Comparison of ENCODE assay signal across 8 mouse cellular contexts in genomic region chr3:152151725-152152482, GRCm38 (mm10). TPM values are rescaled to one million over a fixed set of nuclear protein-coding genes. Genes with fewer than 3 reads are reported as not detected.
DNase-seq lines count a peak whose midpoint lies in the region; ATAC-seq lines count a peak whose summit lies in the region.

No protein-coding gene starts in this region.

- WGBS in lung, embryonic 15.5 days, result 69% methylated on average over 25 of the region's 29 CpGs
- WGBS in forebrain, embryonic 11.5 days, result 67% methylated on average over 26 of the region's 29 CpGs
- 62% methylated on average over 23 of the region's 29 CpGs for WGBS in kidney, embryonic 16.5 days
- 67% methylated on average over 24 of the region's 29 CpGs for WGBS in midbrain, embryonic 13.5 days

- DNase-seq in lung, postnatal 10 days, result no peak
- no peak for DNase-seq in forebrain, embryonic 11.5 days (ENCODE audit: low spot score)
- no peak for DNase-seq in gastrocnemius, postnatal 36 days
- no peak for DNase-seq in ovary, postnatal 36 days (ENCODE audit: low spot score)

- no peak overlapping the region for H3K9ac ChIP-seq in lung, embryonic 15.5 days
- H3K9ac ChIP-seq in forebrain, embryonic 11.5 days (ENCODE audit: low read length), result no peak overlapping the region
- no peak overlapping the region for H3K9ac ChIP-seq in kidney, embryonic 16.5 days (replicated peaks; ENCODE audit: low read length)
- no peak overlapping the region for H3K9ac ChIP-seq in midbrain, embryonic 13.5 days (replicated peaks)

- no peak overlapping the region for H3K4me3 ChIP-seq in lung, embryonic 15.5 days
- H3K4me3 ChIP-seq in forebrain, embryonic 11.5 days (ENCODE audit: low read depth, low read length), result no peak overlapping the region
- H3K4me3 ChIP-seq in kidney, embryonic 16.5 days (ENCODE audit: low read length), result peak overlapping the region; percentile 3; the same call in 1 of the 2 replicates
- H3K4me3 ChIP-seq in midbrain, embryonic 13.5 days (replicated peaks), result peak overlapping the region; percentile 22

- H3K27me3 ChIP-seq in lung, embryonic 15.5 days, result no peaks in the 10 kb centered on the region
- no peaks in the 10 kb centered on the region for H3K27me3 ChIP-seq in forebrain, embryonic 11.5 days (ENCODE audit: control insufficient read depth, insufficient read depth, low read length)
- H3K27me3 ChIP-seq in kidney, embryonic 16.5 days (ENCODE audit: insufficient read depth, low read length), result no peaks in the 10 kb centered on the region
- peaks cover 2% of the 10 kb centered on the region; the same call in 1 of the 2 replicates for H3K27me3 ChIP-seq in midbrain, embryonic 13.5 days

- H3K9me3 ChIP-seq in lung, embryonic 15.5 days, result no peaks in the 10 kb centered on the region
- no peaks in the 10 kb centered on the region for H3K9me3 ChIP-seq in forebrain, embryonic 11.5 days (ENCODE audit: control insufficient read depth, low read length)
- no peaks in the 10 kb centered on the region for H3K9me3 ChIP-seq in kidney, embryonic 16.5 days (ENCODE audit: low read length)
- no peaks in the 10 kb centered on the region for H3K9me3 ChIP-seq in midbrain, embryonic 13.5 days

- no peaks in the 10 kb centered on the region for H3K36me3 ChIP-seq in lung, embryonic 15.5 days
- no peaks in the 10 kb centered on the region for H3K36me3 ChIP-seq in forebrain, embryonic 11.5 days (ENCODE audit: control insufficient read depth, insufficient read depth, low read length)
- no peaks in the 10 kb centered on the region for H3K36me3 ChIP-seq in kidney, embryonic 16.5 days (ENCODE audit: insufficient read depth, low read length)
- H3K36me3 ChIP-seq in midbrain, embryonic 13.5 days, result no peaks in the 10 kb centered on the region

- no peak overlapping the region for H3K27ac ChIP-seq in lung, embryonic 15.5 days
- no peak overlapping the region for H3K27ac ChIP-seq in forebrain, embryonic 11.5 days (ENCODE audit: low read depth, low read length)
- 0 out of 2 replicates have a peak overlapping the region, but pooled peaks have one; percentile 13 for H3K27ac ChIP-seq in kidney, embryonic 16.5 days (ENCODE audit: low read length)
- no peak overlapping the region for H3K27ac ChIP-seq in midbrain, embryonic 13.5 days

- peak overlapping the region; percentile 37 for H3K4me2 ChIP-seq in lung, embryonic 15.5 days
- peak overlapping the region; percentile 27; the same call in 1 of the 2 replicates for H3K4me2 ChIP-seq in forebrain, embryonic 11.5 days (ENCODE audit: low read depth, low read length, severe bottlenecking)
- H3K4me2 ChIP-seq in kidney, embryonic 16.5 days (replicated peaks; ENCODE audit: low read depth, low read length), result peak overlapping the region; percentile 20; the same call in 1 of the 2 replicates
- H3K4me2 ChIP-seq in midbrain, embryonic 13.5 days (replicated peaks), result peak overlapping the region; percentile 41

- intact Hi-C loops in gastrocnemius, postnatal 36 days (cut with DNase I), result loop anchor here (5.0 kb wide), 1 partner anchor 35 kb away; no protein-coding TSS in a partner anchor

- peaks cover 8% of the 10 kb centered on the region; the same call in 1 of the 2 replicates for H3K4me1 ChIP-seq in lung, embryonic 15.5 days
- H3K4me1 ChIP-seq in forebrain, embryonic 11.5 days (replicated peaks; ENCODE audit: control insufficient read depth, insufficient read depth, low read length), result no peaks in the 10 kb centered on the region
- H3K4me1 ChIP-seq in kidney, embryonic 16.5 days (ENCODE audit: insufficient read depth, low read length), result peaks cover 14% of the 10 kb centered on the region; the same call in 1 of the 2 replicates
- H3K4me1 ChIP-seq in midbrain, embryonic 13.5 days (replicated peaks), result no peaks in the 10 kb centered on the region; the same call in 1 of the 2 replicates

- ATAC-seq in lung, embryonic 15.5 days (ENCODE audit: borderline replicate concordance, extremely low read depth, low FRiP score, low TSS enrichment), result peak; percentile 24; the same call in 1 of the 2 replicates
- ATAC-seq in forebrain, embryonic 11.5 days (replicated peaks; ENCODE audit: low FRiP score), result peak; percentile 50
- ATAC-seq in kidney, embryonic 16.5 days (ENCODE audit: low FRiP score, low TSS enrichment), result no peak
- ATAC-seq in midbrain, embryonic 13.5 days, result 0 out of 2 replicates have a peak, but pooled peaks have one; percentile 35
- no peak for ATAC-seq in cerebellum, adult (ENCODE audit: insufficient number of reproducible peaks, low FRiP score, low TSS enrichment)

RNA-seq across cellular contexts. Expression of gene Gipc2, which starts 14.1 kb away (rescaled TPM):
- 10.0 and 11.2 TPM in 2 replicates for polyA plus RNA-seq in lung, embryonic 15.5 days (2015; fragmentation: Nextera tagmentation; extraction: Ambion mirVana)
- polyA plus RNA-seq in forebrain, embryonic 11.5 days (2014; fragmentation: Nextera tagmentation; extraction: Ambion mirVana), result 1.8 and 1.9 TPM in 2 replicates
- 43.7 and 45.7 TPM in 2 replicates for polyA plus RNA-seq in kidney, embryonic 16.5 days (2015; fragmentation: Nextera tagmentation; extraction: Ambion mirVana)
- 3.4 and 5.3 TPM in 2 replicates for polyA plus RNA-seq in midbrain, embryonic 13.5 days (2015; fragmentation: Nextera tagmentation; extraction: Ambion mirVana)
- under 1 TPM; 0.20 to 0.69 TPM for total RNA-seq in gastrocnemius, postnatal 36 days (2021)

RNA-seq across cellular contexts. Expression of gene Dnajb4, which starts 58.2 kb away (rescaled TPM):
- polyA plus RNA-seq in lung, embryonic 15.5 days (2015; fragmentation: Nextera tagmentation; extraction: Ambion mirVana), result 38.2 and 41.4 TPM in 2 replicates
- 25.2 and 28.2 TPM in 2 replicates for polyA plus RNA-seq in forebrain, embryonic 11.5 days (2014; fragmentation: Nextera tagmentation; extraction: Ambion mirVana)
- 34.1 and 34.2 TPM in 2 replicates for polyA plus RNA-seq in kidney, embryonic 16.5 days (2015; fragmentation: Nextera tagmentation; extraction: Ambion mirVana)
- polyA plus RNA-seq in midbrain, embryonic 13.5 days (2015; fragmentation: Nextera tagmentation; extraction: Ambion mirVana), result 33.9 and 37.8 TPM in 2 replicates
- 10 to 100 TPM; 46.6 to 52.2 TPM for total RNA-seq in gastrocnemius, postnatal 36 days (2021)

RNA-seq across cellular contexts. Expression of gene Fubp1, which starts 58.3 kb away (rescaled TPM):
- polyA plus RNA-seq in lung, embryonic 15.5 days (2015; fragmentation: Nextera tagmentation; extraction: Ambion mirVana), result 261 and 272 TPM in 2 replicates
- polyA plus RNA-seq in forebrain, embryonic 11.5 days (2014; fragmentation: Nextera tagmentation; extraction: Ambion mirVana), result 436 and 475 TPM in 2 replicates
- polyA plus RNA-seq in kidney, embryonic 16.5 days (2015; fragmentation: Nextera tagmentation; extraction: Ambion mirVana), result 258 and 286 TPM in 2 replicates
- polyA plus RNA-seq in midbrain, embryonic 13.5 days (2015; fragmentation: Nextera tagmentation; extraction: Ambion mirVana), result 353 and 372 TPM in 2 replicates
- total RNA-seq in gastrocnemius, postnatal 36 days (2021), result 10 to 100 TPM; 21.5 to 30.1 TPM

Comparison
In these comparisons a context has a peak if more than half of its experiments do, and no peak if none do; other contexts are left out.
1. ATAC-seq: peak in lung, embryonic 15.5 days (single experiment), forebrain, embryonic 11.5 days (single experiment) and midbrain, embryonic 13.5 days (single experiment); none in kidney, embryonic 16.5 days (single experiment) and cerebellum, adult (single experiment).
2. H3K4me3 ChIP-seq: peak in kidney, embryonic 16.5 days (single experiment) and midbrain, embryonic 13.5 days (single experiment); none in lung, embryonic 15.5 days (single experiment) and forebrain, embryonic 11.5 days (single experiment).
3. Peak in every context shown above with its lines, with median percentiles within 50 percentile points of each other: H3K4me2 ChIP-seq.